Mouse (Mus musculus): ENCODE data around the gene Cish. TPM values are rescaled to one million over a fixed set of nuclear protein-coding genes. Genes with fewer than 3 reads are reported as not detected.

Cish gene
- polyA plus RNA-seq, 1 experiment from 2014 or later = 13.9 TPM

- Histone ChIP-seq H3K27me3 (peaks cover 10% of the 10 kb centered on the region), H3K9ac (no peak overlapping the region)
- no peak for ATAC-seq (ENCODE audit: insufficient number of reproducible peaks, low FRiP score, low TSS enrichment, low read depth)
Measured at GRCm38 (mm10) chr9:107343146-107343943, 47.5 kb downstream of the Cish start.

GRCm38 (mm10) chr9:107344027-107344426 lies 48.2 kb downstream of the Cish start:
- Histone ChIP-seq H3K27me3 (peaks cover 10% of the 10 kb centered on the region), H3K4me3 (no peak overlapping the region), H3K9ac (no peak overlapping the region), H3K27ac (no peak overlapping the region), H3K4me1 (peaks cover 4% of the 10 kb centered on the region; the same call in 1 of the 2 replicates), H3K9me3 (no peaks in the 10 kb centered on the region), H3K4me2 (no peak overlapping the region), H3K36me3 (no peaks in the 10 kb centered on the region)
- WGBS = 61% methylated on average over 6 of the region's 6 CpGs
- ATAC-seq (ENCODE audit: insufficient number of reproducible peaks, low FRiP score, low TSS enrichment, low read depth) = no peak

More at GRCm38 (mm10) chr9:107343146-107343943, 47.5 kb downstream of the Cish start:
- H3K27ac ChIP-seq = no peak overlapping the region
- peaks cover 10% of the 10 kb centered on the region for H3K4me1 ChIP-seq
- H3K9me3 ChIP-seq = no peaks in the 10 kb centered on the region
- H3K36me3 ChIP-seq = no peaks in the 10 kb centered on the region
- H3K4me2 ChIP-seq = no peak overlapping the region
- H3K4me3 ChIP-seq = no peak overlapping the region
- 63% methylated on average over 8 of the region's 8 CpGs for WGBS

- H3K4me3 ChIP-seq = no peak overlapping the region
- H3K27me3 ChIP-seq = peaks cover 9% of the 10 kb centered on the region
- H3K27ac ChIP-seq = no peak overlapping the region
- no peak overlapping the region for H3K4me2 ChIP-seq
- WGBS = 84% methylated on average over 8 of the region's 8 CpGs
- no peaks in the 10 kb centered on the region for H3K36me3 ChIP-seq
- no peak overlapping the region for H3K9ac ChIP-seq
- H3K9me3 ChIP-seq = no peaks in the 10 kb centered on the region
- ATAC-seq (ENCODE audit: insufficient number of reproducible peaks, low FRiP score, low TSS enrichment, low read depth) = no peak
- H3K4me1 ChIP-seq = peaks cover under 1% of the 10 kb centered on the region; the same call in 1 of the 2 replicates
Measured at GRCm38 (mm10) chr9:107346081-107346480, 50.3 kb downstream of the Cish start.

GRCm38 (mm10) chr9:107347586-107348183 lies 51.9 kb downstream of the Cish start:
- Histone ChIP-seq H3K9ac (no peak overlapping the region), H3K9me3 (no peaks in the 10 kb centered on the region), H3K27ac (no peak overlapping the region), H3K4me1 (no peaks in the 10 kb centered on the region), H3K36me3 (no peaks in the 10 kb centered on the region), H3K4me3 (no peak overlapping the region), H3K4me2 (no peak overlapping the region), H3K27me3 (peaks cover 14% of the 10 kb centered on the region)
- 76% methylated on average over 9 of the region's 9 CpGs for WGBS
- ATAC-seq (ENCODE audit: insufficient number of reproducible peaks, low FRiP score, low TSS enrichment, low read depth) = no peak

GRCm38 (mm10) chr9:107349321-107349720 lies 53.5 kb downstream of the Cish start:
- H3K4me2 ChIP-seq = no peak overlapping the region
- H3K27me3 ChIP-seq = peaks cover 12% of the 10 kb centered on the region
- H3K36me3 ChIP-seq = no peaks in the 10 kb centered on the region
- no peaks in the 10 kb centered on the region for H3K4me1 ChIP-seq
- no peak for ATAC-seq (ENCODE audit: insufficient number of reproducible peaks, low FRiP score, low TSS enrichment, low read depth)
- H3K27ac ChIP-seq = no peak overlapping the region
- no peak overlapping the region for H3K9ac ChIP-seq
- H3K9me3 ChIP-seq = no peaks in the 10 kb centered on the region
- no peak overlapping the region for H3K4me3 ChIP-seq
- 34% methylated on average over 7 of the region's 7 CpGs for WGBS

Other genes starting within 250 kb of the Cish start
- gene Dock3, start 64.1 kb upstream of the Cish start, polyA plus RNA-seq (2015; fragmentation: Nextera tagmentation; extraction: Ambion mirVana) = 0.41 and 0.61 TPM in 2 replicates
- gene Mapkapk3, start 6.1 kb upstream of the Cish start, polyA plus RNA-seq (2015; fragmentation: Nextera tagmentation; extraction: Ambion mirVana) = 24.2 and 24.7 TPM in 2 replicates
- 8.8 and 10.1 TPM in 2 replicates for gene Hemk1, start 42.3 kb downstream of the Cish start, polyA plus RNA-seq (2015; fragmentation: Nextera tagmentation; extraction: Ambion mirVana)
- gene 6430571L13Rik, start 44.6 kb downstream of the Cish start, polyA plus RNA-seq (2015; fragmentation: Nextera tagmentation; extraction: Ambion mirVana) = 0.60 and 0.74 TPM in 2 replicates
- gene Cacna2d2, start 103.6 kb downstream of the Cish start, polyA plus RNA-seq (2015; fragmentation: Nextera tagmentation; extraction: Ambion mirVana) = 0.37 and 0.41 TPM in 2 replicates
- gene Tmem115, start 237.9 kb downstream of the Cish start, polyA plus RNA-seq (2015; fragmentation: Nextera tagmentation; extraction: Ambion mirVana) = 51.1 and 51.8 TPM in 2 replicates
- 25.9 and 26.0 TPM in 2 replicates for gene Cyb561d2, start 246.2 kb downstream of the Cish start, polyA plus RNA-seq (2015; fragmentation: Nextera tagmentation; extraction: Ambion mirVana)
- 40.4 and 44.1 TPM in 2 replicates for gene Nprl2, start 246.2 kb downstream of the Cish start, polyA plus RNA-seq (2015; fragmentation: Nextera tagmentation; extraction: Ambion mirVana)